Mouse (Mus musculus) retina, adult 2 months (tissue): ENCODE results near the gene Cpeb3.
"Not testable (repeated sequence)": the region's sequence is repeated elsewhere in the genome, so short reads cannot be mapped to it uniquely, and the experiment has no call there.

ENCODE experiments used
- DNase-seq: peaks from one replicate; pipeline ENCODE4 v3.0.0-alpha.2; 2012; ENCODE audit warnings: low read depth, low spot score

Cpeb3 gene

GRCm38 (mm10) chr19:37207303-37208175, 862 bp downstream of the Cpeb3 start, which contains the start of gene March5:
TSS of gene March5 (plus strand) at chr19:37207543.
- DNase-seq: peak; percentile 67

DNA sequence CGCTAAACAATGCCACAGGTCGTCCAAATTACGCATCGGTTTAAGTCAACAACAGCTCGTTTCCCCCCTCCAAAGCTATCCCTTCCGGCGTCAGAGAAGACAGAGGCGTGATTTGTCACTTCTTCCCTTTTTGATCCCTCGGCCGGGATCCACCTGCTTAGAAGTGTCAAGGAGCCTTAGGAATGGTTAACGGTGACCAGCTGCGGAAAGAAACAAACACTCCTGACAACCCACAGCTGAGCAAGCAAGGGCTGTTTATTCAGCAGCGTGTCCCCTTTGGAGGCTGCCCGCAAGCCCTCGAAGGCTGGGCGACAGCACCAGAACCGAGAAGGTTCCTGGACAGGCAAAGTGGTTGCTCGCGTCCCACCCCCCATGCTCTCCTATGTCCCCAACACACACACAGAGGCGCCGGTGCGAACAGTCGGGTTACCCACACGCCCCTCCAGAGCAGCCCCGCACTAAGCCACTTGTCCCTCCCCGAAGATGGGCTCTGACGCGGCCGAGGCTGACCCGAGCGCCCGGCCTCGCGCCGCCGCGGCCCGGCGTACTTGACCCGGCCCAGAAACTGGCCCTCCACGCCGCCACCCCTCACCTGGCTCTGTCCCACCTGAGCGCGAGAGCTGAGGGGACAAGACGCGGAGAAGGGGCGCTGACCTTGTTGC, 1.6 kb downstream of the Cpeb3 start:
- peak; percentile 25 for DNase-seq

- not testable (repeated sequence) for DNase-seq
These were observed 3.2 kb downstream of the Cpeb3 start for GRCm38 (mm10) chr19:37205155-37205554.

DNA sequence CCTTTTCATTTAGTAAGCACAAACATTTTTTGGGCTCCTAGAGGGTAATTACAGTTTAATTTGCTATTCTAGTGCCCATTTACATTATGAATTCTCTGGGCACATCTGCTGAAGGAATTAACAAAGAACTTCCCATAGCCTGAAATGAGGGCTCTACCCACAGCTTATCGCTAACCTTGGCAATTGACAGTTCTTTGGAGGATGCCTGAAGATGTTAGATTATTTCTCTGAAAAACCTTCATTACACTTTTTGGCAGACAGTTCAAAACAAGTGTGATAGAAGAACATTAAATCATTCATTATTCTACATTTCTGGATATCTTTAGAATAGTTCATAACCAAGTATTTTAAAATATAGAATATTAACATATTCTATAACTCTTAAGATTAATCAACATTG, 5.0 kb downstream of the Cpeb3 start:
- no peak for DNase-seq

GRCm38 (mm10) chr19:37199889-37200288, 8.5 kb downstream of the Cpeb3 start:
- DNase-seq: no peak

DNA sequence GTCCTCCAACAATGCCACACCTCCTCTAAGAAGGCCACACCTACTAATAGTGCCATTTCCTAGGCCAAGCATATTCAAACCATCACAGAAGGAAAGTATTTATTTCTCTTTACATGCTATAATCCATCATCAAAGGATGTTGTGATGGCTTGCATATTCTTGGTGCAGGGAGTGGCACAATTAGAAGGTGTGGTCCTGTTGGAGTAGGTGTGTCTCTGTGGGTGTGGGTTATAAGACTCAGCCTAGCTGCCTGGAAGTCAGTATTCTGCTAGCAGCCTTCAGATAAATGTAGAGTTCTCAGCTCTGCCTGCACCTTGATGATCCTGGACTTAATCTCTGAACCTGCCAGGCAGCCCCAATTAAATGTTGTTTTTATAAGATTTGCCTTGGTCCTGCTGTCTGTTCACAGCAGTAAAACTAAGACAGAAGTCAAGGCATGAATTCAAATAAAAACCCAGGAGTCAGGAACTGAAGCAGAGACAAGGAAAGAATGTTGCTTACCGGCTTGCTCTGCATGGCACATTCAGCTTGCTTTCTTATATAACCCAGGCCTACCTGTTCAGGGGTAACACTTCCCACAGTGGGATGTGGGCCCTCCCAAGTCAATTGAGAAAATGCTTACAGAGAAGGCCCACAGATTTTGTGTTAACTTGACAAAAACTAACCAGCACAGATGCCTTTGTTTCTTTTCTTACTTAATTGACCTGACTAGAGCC, 10.1 kb downstream of the Cpeb3 start:
- no peak for DNase-seq

- DNase-seq: no peak
These were observed 15.8 kb downstream of the Cpeb3 start for GRCm38 (mm10) chr19:37192475-37193058.

GRCm38 (mm10) chr19:37188366-37188948, 19.9 kb downstream of the Cpeb3 start:
- no peak for DNase-seq

- DNase-seq: no peak
These were observed 30.3 kb downstream of the Cpeb3 start for GRCm38 (mm10) chr19:37177819-37178708.

- DNase-seq: no peak
These were observed 31.4 kb downstream of the Cpeb3 start for GRCm38 (mm10) chr19:37176879-37177462.

- DNase-seq: no peak
These were observed 32.5 kb downstream of the Cpeb3 start for GRCm38 (mm10) chr19:37175919-37176318.

DNA sequence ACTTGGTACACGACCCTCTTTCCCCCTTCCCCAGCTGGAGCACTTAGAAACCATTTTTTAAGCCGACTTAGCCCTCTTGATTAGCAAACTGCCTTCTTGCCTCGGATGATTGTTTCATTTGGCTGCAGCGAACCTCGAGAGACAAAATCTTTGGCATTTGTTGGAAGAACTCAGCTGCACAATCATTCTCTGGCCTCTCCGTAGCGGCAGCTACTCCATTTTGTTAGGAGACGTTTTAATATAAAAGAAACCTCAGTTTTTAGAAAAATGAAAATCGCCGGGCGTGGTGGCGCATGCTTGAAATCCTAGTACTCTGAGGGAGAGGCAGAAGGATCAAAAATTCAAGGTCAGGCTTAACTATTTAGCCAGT, 33.0 kb downstream of the Cpeb3 start:
- no peak for DNase-seq

GRCm38 (mm10) chr19:37174716-37175435, 33.5 kb downstream of the Cpeb3 start:
- DNase-seq: peak; percentile 71

DNA sequence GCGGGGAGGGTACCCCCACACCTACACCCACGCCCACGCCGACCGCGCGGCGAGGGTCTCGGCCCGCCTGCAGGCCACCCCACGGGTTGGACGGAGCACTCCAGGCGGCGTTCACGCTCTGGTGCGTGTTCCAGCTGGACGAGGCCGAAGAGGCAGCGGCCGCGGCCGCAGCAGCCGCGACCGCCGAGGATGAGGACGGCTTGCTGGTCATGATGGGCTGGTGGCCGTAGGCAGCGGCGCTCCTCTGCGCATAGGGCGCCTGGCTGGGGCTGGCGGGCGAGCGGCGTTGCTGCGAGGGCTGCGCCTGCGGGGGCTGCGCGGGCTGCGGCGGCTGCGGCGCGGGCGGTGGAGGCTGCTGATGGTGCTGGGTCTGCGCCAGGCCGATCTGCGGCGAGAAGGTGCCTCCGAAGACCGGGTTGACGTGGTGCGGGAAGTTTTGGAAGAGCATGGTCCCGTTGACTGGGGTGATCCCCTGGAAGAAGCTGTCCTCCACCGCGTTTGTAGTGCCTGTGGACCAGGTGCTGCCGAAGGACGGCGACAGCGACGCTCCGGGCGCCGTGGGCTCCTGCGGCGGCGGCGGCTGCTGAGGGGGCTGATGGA, 34.2 kb downstream of the Cpeb3 start:
- DNase-seq: no peak

DNA sequence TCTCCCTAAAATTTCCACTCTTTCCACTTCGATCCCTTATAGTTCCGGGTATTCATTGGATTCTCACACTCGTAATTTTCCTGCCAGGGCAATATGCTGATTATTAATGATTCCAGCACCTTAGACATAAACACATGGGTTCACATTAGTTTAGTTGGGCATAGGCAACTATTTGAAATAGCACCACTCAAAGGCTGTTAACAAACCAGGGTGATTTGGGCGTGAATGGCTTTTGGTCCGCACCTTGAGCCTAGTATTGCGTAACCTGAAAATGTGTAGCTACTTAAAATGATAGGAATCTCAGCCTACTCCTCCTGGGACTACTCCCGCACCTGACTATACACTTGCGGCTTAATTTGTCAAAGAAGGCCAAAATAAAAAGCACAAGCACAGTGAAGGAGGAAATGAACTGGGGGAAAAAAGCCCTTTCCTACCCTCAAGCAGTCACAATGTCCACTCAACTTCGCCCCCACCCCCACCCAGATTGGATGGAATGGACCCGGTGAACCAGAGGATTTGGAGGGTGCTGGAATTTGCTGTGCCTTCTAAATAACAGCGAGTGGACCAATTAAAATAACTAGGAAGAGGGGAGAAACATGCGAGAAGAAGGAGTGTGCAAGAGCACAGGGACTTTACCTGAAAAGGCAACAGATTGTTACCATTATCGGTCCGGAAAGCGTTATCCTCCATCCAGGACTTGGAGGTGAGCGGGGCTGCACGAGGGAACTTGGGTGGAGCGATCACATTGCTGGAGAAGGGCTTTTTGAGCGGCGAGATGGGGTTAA, 34.9 kb downstream of the Cpeb3 start:
- no peak for DNase-seq

DNA sequence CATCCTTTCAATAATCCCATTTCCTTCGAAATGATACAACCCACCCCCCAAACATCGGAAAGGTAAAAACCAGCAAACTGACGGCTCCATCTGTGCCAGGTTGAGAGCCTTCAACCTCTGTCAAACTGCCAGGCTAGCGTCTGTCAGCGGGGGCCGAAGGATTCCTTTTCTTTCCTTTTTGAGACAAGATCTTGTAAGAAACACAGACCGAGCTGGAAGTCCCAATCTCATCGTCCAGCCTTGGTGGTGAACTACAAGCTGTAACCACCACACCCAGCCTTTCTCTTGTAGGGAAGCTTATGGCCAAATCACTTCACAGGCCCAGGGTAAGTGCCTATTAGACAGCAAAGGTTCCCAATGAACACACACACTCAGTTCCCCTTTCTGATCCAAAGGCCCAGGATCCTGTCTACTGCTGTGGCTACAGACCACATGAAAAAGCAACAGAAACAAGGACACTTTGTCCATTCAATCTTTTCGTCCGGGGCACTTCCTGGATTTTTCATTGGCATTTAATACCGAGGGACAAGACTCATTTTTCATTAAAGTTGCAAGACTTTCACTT, 35.8 kb downstream of the Cpeb3 start:
- no peak for DNase-seq

DNA sequence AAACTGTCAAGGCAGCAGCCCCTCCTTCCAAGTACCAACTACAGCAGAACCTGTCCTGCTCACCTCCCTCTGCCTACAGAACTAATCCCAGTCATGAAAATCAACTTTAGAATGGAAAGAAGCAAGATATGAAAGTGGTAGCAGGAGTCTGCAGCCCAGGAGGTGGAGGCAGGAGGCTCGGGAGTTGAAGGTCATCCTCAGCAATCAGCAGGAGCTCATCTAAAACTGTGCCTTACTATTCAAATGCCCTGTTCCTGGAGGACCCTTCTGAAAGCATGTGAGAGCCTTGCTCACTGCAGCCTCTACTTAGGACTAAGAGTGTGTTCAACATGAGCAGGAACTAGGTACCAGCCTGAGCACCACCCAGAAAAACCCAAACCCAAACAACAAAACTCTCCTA, 36.3 kb downstream of the Cpeb3 start:
- DNase-seq: no peak

DNA sequence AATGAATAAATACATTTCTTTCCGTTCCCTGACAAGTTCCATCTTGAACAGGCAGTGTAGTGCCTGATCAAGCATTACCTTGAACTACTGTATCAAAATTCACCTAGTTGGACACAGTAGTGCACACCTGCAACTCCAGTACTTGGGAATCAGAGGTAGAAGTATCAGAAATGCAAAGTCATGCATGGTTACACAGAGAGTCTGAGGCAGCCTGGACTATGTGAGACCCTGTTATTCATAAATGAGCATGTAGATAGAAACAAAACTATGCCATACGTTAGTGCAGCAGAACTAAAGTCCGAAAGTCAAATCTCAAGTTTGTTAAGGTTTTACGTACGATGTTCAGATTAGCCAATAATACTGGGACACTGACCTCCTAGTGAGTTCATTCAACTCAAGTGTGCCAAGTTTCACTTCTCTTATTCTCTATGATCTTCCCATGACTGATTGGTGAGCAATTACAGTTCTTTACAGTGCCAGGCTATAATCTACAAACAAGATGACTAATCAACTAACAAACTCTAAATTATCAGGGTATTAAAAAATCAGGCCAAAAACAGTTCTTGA, 51.5 kb downstream of the Cpeb3 start:
- no peak for DNase-seq
